Mouse (Mus musculus): ENCODE measurements around the gene Nup107. TPM values are rescaled to one million over a fixed set of nuclear protein-coding genes. Genes with fewer than 3 reads are reported as not detected.

The Nup107 gene
- total RNA-seq (2017): 96.1 and 101 TPM in 2 replicates

DNA sequence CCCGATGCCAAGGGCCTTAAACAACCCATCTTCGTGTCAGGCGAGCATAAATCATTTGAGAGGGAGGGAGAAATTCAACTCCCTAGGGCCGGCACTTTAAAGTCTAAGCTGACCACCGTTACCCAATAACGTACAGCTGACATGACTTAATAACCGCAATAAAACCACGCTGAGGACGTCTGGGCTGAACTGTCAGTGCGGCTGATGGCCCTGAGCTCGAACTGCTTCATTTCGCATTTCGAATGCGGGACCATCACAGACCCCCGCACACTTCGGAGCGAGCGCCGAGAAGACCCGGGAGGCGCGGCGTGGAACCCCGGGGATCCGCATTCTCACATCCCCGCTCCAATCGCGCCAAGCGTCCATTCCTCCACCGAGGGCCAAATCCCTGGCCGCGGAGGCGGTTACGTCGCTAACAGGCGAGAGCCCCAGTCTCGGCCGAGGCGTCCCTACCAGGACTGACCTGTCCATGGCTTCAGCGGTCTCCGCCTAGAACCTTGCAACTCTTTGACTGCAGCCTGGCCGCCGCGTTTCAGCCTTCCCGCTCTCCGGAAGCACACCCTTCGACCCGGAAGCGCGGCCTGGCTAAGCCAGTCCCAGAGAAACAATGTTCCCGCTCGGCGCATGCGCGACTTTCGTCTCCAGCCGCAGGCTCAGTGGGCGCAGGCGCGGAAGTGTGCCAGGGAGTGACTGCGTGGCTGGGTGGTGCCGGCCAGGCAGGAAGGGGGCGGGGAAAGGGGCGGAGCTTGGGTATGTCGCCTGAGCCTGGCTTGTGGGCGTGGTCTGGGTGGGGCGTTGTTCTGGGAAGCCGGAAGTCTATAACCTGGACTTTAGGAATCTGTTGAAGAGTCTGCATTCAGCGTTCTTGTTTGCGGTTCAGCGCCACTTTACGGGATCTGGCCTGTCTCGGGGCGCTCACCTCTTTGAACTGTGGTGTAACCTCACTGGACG is at the start of gene Nup107:
Gene Nup107, minus strand, starts transcription at position 565 of the 951 bp plus-strand sequence.
- ATAC-seq (replicated peaks in 1 of 2; ENCODE audit: insufficient read depth in 1 of 2, low FRiP score in 2 of 2, low TSS enrichment in 1 of 2, low read depth in 1 of 2, poor library complexity in 2 of 2, severe bottlenecking in 2 of 2): peak; percentile 91 to 96

DNA sequence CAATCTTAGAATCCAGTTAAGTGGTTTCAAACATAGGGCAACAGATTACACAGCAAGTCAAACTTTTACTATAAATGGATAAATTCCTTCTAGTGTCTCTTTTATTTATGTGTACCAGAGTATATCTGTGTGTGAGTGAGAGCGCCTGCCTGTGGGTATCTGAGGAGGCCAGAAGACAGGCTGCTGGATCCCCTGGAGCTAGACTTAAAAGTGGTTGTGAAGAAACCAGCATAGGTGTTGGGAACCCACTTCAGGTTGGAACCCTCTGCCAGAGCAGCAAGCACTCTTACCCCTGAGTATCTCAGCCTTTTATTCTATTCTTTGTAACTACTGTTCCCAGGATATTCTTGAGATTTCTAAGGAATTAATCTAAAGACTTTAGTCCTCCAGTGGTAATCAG is 49.3 kb upstream of the Nup107 start:
- ATAC-seq (replicated peaks in 1 of 2; ENCODE audit: insufficient read depth in 1 of 2, low FRiP score in 2 of 2, low TSS enrichment in 1 of 2, low read depth in 1 of 2, poor library complexity in 2 of 2, severe bottlenecking in 2 of 2): no peak

DNA sequence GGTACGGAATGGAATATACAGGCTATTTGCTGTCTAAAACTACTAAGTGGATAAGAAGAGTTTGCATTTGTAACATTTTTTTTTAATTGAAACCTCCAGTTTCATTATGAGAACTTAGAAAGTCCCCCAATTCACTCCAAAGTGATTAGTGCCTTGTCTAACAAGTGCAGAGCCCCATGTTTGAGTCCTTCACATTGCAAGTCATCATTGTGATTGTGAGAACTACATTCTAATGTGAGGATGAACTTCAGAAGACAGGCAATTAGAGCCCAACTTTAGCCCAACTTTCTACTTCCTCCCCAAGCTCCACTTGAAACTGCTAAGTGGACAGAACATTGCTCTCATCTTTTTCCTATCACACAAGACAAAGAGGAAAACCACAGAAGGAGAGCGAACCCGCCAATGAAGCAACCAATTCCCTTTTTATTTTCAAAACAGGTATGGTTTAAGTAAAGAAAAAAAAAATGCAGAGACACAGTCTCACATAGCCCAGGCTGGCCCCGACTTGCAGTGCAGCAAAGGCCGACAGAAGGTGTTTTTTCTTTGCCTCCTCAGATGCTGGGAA is 48.0 kb upstream of the Nup107 start:
- no peak; a peak in 1 of 4 replicates for ATAC-seq (replicated peaks in 1 of 2; ENCODE audit: insufficient read depth in 1 of 2, low FRiP score in 2 of 2, low TSS enrichment in 1 of 2, low read depth in 1 of 2, poor library complexity in 2 of 2, severe bottlenecking in 2 of 2)

DNA sequence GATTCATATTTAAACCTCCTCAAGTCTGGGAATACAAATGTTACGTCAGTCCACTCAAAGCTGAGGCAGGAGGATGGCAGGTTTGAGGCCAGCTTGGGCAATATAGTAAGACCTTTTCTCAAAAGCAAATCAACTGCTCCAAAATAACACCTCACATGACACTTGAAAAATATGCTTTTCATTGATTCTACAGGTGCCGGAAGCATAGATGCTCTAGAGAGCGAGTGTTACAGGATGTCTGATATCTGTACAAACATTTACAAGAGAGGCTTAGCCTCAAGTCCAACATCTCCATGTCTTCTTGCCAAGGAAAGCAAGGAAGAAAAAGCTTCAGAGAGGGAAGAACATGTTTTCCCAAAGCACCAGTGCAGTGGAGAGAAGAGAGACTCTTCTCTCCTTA is 47.2 kb upstream of the Nup107 start:
- ATAC-seq (replicated peaks in 1 of 2; ENCODE audit: insufficient read depth in 1 of 2, low FRiP score in 2 of 2, low TSS enrichment in 1 of 2, low read depth in 1 of 2, poor library complexity in 2 of 2, severe bottlenecking in 2 of 2): no peak

DNA sequence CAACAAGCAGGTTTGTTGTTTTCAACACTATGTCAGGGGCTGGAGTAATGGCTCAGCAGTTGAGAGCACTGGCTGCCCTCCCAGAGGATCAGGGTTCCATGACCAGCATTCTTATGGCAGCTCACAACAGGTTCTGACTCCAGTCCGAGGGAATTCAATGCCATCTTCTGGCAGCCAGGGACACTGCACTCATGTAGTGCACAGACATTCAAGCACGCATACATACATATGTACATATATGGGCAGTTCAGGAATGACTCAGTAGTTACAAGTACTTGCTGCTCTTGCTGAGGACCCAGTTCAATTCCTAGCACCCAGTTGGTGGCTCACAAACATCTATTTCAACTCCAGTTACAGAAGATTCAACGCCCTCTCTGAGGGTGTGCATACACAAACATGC is 46.4 kb upstream of the Nup107 start:
- ATAC-seq (replicated peaks in 1 of 2; ENCODE audit: insufficient read depth in 1 of 2, low FRiP score in 2 of 2, low TSS enrichment in 1 of 2, low read depth in 1 of 2, poor library complexity in 2 of 2, severe bottlenecking in 2 of 2): no peak

DNA sequence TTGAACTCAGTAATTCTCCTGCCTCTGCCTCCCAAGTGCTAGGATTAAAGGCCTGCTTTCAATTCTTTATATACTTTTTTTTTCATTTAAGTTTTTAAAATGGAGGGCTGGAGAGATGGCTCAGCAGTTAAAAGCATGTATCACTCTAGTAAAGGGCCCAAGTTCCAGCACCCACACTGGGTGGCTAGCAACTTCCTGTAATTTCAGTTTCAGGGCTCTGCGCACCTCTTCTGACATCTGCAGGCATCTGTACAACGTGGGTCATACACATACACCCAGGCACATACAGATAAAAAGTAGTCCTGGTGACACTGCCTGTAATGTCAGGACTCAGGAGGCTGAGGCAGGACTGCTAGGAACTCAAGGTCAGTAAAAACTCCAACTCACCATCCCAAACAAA is 43.8 kb upstream of the Nup107 start:
- peak; percentile 46 to 66; a peak in 3 of 4 replicates for ATAC-seq (replicated peaks in 1 of 2; ENCODE audit: insufficient read depth in 1 of 2, low FRiP score in 2 of 2, low TSS enrichment in 1 of 2, low read depth in 1 of 2, poor library complexity in 2 of 2, severe bottlenecking in 2 of 2)

DNA sequence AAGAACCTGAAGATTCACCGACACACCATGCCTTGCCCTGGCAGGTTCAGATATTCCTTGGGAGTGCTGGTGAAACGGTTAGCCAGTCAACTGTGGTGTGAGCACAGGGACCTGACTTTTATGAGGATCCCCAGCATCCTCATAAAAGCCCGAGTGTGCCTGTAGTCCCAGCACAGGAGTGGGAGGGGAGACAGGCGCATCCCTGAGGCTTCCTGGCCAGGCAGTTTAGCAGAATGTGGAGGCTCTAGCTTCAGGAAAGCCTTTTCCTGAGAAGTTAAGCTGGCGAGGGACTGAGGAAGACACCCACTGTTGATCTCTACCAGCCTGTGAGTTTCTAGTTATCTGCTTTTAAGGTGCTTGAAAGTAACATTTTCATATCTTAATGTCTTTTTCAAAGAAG is 42.9 kb upstream of the Nup107 start:
- ATAC-seq (replicated peaks in 1 of 2; ENCODE audit: insufficient read depth in 1 of 2, low FRiP score in 2 of 2, low TSS enrichment in 1 of 2, low read depth in 1 of 2, poor library complexity in 2 of 2, severe bottlenecking in 2 of 2): no peak

DNA sequence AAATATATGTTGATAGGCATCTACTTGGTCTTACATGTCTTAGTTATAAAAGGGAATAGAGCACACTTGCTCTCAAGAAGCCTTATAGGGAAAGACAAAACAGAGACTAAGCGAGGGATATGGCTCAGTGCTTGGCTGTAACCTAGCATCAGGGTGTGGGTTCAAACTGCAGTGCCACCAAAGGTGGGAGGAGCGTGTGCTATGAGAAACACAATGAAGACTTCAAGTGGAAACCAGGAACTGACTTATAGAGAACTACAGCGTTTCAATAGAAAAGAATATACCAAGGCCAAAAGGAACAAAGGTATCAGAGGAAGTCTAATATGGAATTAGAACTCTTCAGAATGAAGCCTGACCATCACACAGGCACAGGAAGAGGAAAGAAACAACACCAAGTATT is 38.3 kb upstream of the Nup107 start:
- ATAC-seq (replicated peaks in 1 of 2; ENCODE audit: insufficient read depth in 1 of 2, low FRiP score in 2 of 2, low TSS enrichment in 1 of 2, low read depth in 1 of 2, poor library complexity in 2 of 2, severe bottlenecking in 2 of 2): no peak

DNA sequence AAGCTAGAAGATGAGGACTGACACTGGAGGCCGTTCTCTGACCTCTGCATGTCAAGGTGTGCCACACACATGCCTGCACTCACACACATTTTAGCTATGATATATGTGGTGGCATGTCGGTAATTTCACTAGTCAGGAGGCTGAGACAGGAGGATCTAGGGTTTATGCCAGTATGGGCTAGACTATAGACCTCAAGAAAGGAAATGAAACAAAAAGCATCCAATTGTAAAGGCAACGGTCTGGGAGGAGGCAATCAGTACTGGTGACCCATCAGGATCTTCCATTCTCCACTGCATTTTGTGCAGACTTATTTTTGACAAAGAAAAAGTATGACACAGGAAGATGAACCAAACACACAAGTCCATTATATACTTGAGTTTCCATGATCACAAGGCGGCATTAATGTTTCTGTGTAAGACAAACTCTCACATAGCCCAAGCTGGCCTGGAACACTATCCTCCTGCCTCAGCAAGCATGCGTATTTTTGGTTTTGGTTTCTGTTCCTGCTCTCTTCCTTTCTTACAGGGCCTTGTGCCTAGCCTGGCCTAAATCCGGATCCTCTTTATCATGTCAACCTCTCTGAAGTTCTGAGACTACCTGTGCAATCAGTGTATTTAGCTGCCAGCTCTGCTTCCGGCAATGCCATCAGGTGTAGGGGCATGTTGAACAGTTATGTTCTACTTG is 37.1 kb upstream of the Nup107 start:
- no peak for ATAC-seq (replicated peaks in 1 of 2; ENCODE audit: insufficient read depth in 1 of 2, low FRiP score in 2 of 2, low TSS enrichment in 1 of 2, low read depth in 1 of 2, poor library complexity in 2 of 2, severe bottlenecking in 2 of 2)

DNA sequence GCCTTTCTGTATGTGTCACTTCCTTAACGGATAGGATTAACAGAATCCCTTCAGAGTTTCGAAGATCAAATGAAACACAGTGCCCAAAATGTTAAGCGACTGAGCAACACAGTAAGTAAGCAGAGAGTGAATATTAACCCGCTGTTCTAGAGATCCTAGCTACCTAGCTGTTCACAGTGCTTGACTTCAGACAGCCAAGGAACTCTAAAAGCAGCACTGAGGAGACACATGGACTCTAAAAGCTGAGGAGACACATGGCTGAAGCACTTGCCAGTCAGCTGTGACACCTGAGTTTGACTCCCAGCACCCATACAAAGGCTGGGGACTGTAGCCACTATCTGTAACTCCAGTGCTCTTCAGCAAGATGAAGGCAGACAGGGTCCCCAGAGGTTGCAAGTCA is 36.5 kb upstream of the Nup107 start:
- no peak for ATAC-seq (replicated peaks in 1 of 2; ENCODE audit: insufficient read depth in 1 of 2, low FRiP score in 2 of 2, low TSS enrichment in 1 of 2, low read depth in 1 of 2, poor library complexity in 2 of 2, severe bottlenecking in 2 of 2)

DNA sequence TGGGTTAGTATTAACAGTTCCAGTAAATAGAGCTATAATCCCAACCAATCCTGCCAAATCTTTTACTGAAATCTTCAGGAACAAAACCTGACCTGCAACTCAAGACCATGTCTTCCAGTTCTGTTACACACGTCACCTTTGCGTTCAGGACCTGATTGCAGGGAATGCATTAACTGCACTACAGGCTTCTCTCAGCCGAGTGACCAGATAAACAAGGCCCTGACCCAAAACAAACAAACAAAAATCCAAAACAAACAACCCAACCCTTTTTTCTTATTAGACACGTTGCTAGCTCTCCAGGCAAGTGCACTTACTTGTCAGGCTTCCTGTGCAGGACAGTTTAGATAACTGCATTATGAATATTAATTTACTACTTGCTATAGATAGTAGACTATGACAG is 36.0 kb upstream of the Nup107 start:
- ATAC-seq (replicated peaks in 1 of 2; ENCODE audit: insufficient read depth in 1 of 2, low FRiP score in 2 of 2, low TSS enrichment in 1 of 2, low read depth in 1 of 2, poor library complexity in 2 of 2, severe bottlenecking in 2 of 2): no peak

DNA sequence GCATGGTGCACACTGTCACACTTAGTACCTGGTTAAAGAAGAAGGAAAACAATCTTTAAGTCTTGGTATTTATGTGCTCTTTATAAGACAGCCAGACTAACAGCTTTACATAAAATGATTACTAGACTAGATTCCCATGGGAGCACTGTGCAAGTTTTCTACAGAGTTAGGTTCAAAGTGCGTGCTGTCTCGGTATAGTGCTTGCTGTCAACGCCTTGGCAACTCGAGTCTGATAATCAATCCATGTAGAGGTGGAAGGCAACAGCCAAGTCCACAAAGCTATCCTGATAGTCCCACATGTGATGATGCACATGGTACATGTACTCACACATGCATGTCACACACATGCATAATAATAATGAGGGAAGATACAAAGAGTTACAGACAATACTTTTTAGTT is 32.1 kb upstream of the Nup107 start:
- ATAC-seq (replicated peaks in 1 of 2; ENCODE audit: insufficient read depth in 1 of 2, low FRiP score in 2 of 2, low TSS enrichment in 1 of 2, low read depth in 1 of 2, poor library complexity in 2 of 2, severe bottlenecking in 2 of 2): no peak; a peak in 1 of 4 replicates

DNA sequence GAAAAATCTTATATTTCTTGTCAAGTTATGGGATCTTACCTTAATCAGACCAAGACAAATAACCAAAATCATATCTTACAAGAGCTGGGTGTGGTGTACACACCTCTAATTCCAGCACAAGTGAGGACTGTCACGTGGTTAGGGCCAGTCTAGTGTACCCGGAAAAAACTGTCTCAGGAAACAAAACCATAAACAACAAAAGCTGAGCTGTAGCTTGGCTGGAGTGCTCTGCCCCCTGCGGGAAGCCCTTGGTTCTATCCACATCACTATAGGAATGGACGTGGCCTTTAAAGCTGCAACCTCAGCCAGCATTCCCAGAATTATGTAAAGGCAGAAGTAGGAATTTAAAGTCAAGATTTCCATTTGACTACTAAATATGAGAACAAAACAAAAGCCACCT is 31.6 kb upstream of the Nup107 start:
- ATAC-seq (replicated peaks in 1 of 2; ENCODE audit: insufficient read depth in 1 of 2, low FRiP score in 2 of 2, low TSS enrichment in 1 of 2, low read depth in 1 of 2, poor library complexity in 2 of 2, severe bottlenecking in 2 of 2): no peak

DNA sequence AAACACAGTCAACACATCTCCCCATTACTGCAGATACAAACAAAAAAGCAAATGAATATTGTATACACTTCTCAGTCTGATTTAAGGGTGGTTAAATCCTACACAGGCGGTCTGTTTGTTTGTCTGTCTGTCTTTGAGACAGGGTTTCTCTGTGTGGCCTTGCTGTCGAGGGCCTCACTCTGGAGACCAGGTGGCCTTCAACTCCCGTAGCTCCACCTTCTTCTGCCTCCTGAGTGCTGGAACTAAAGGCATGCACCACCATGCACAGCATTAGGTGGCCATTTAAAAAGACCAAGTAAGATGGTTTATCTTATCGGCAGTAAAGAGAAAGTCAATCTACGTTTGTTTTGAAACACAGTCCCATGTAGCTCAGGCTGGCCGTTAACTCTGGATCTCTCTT is 30.8 kb upstream of the Nup107 start:
- ATAC-seq (replicated peaks in 1 of 2; ENCODE audit: insufficient read depth in 1 of 2, low FRiP score in 2 of 2, low TSS enrichment in 1 of 2, low read depth in 1 of 2, poor library complexity in 2 of 2, severe bottlenecking in 2 of 2): no peak

DNA sequence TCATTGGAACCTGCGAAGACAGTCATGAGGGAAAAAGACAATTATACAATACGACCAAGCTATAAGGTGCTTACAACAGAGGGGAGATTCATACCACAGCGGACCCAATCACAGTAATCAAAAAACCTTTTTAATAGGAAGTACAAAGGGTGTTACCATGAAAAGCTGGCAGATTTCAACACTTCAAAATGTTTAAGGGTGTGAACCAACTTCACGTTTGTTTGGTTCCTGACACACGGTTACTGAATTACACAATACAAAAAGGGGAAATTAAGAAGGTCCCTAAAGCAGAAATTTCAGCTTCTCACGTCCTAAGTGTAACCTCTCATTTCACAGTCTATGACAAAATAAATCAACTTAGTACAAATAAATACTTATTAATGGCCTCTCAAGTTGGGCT is 26.1 kb upstream of the Nup107 start:
- ATAC-seq (replicated peaks in 1 of 2; ENCODE audit: insufficient read depth in 1 of 2, low FRiP score in 2 of 2, low TSS enrichment in 1 of 2, low read depth in 1 of 2, poor library complexity in 2 of 2, severe bottlenecking in 2 of 2): peak in 1 of 2 experiments; percentile 77; a peak in 2 of 4 replicates

DNA sequence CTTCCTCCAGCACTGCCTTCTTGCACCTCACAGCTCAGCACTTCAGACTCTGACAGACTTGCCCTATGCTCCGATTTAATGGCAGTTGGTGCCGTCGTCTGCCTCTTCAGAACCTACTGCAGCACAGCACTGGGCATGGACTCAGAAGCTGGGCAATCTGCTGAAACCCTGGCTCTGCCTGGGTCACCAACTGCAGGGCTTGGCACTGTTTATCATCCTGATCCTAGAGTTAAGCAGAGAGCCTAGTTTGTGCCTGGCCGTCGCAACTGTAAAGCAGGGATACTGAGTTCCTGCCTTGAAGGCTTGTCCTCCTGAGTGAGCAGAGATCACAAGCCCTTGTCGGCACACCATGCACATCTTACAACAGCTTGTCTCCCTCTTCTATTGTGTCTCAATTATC is 24.2 kb upstream of the Nup107 start:
- no peak for ATAC-seq (replicated peaks in 1 of 2; ENCODE audit: insufficient read depth in 1 of 2, low FRiP score in 2 of 2, low TSS enrichment in 1 of 2, low read depth in 1 of 2, poor library complexity in 2 of 2, severe bottlenecking in 2 of 2)

DNA sequence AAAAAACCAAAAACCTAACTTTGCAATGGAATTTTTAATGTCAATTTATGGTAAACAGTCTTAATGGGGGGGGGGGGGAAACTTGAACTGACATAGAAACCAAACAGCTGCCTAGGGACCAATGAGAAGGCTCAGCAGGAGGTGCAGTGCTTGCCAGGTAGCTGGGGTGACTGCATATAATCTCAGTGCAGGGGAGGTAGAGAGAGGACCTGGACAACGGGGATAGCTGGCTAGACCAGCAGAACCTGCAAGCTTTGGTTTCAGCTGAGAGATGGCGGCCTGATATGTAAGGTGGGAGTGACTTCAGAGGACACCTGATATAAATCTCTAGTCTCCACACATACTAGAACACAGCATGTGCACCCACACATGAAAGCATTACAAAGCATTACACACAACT is 20.0 kb upstream of the Nup107 start:
- no peak for ATAC-seq (replicated peaks in 1 of 2; ENCODE audit: insufficient read depth in 1 of 2, low FRiP score in 2 of 2, low TSS enrichment in 1 of 2, low read depth in 1 of 2, poor library complexity in 2 of 2, severe bottlenecking in 2 of 2)

DNA sequence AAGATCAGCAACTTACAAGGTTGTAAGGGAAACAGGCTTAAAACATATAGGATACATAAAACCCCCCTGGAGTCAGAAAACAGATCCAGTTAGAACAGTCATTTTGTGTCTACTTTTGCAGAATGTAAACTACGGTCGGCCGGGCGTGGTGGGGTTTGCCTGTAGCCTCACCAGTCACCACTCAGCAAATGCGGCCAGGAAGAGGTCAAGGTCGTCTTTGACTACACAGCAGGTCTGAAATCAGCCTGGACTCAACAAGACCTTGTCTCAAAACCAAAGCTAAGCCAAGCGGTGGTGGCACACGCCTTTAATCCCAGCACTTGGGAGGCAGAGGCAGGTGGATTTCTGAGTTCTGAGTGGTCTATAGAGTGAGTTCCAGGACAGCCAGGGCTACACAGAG is 19.1 kb upstream of the Nup107 start:
- ATAC-seq (replicated peaks in 1 of 2; ENCODE audit: insufficient read depth in 1 of 2, low FRiP score in 2 of 2, low TSS enrichment in 1 of 2, low read depth in 1 of 2, poor library complexity in 2 of 2, severe bottlenecking in 2 of 2): no peak
